Mouse (Mus musculus): ENCODE measurements around the gene Hecw2. TPM values are rescaled to one million over a fixed set of nuclear protein-coding genes. Genes with fewer than 3 reads are reported as not detected.
A peak's percentile ranks its signal among the peaks of the same experiment; 100 is the strongest.

Gene Hecw2
- total RNA-seq (2015): 0.05 TPM in 1 of 2 replicates, not detected in the other
- not detected in 2 replicates for total RNA-seq (2017)

DNA sequence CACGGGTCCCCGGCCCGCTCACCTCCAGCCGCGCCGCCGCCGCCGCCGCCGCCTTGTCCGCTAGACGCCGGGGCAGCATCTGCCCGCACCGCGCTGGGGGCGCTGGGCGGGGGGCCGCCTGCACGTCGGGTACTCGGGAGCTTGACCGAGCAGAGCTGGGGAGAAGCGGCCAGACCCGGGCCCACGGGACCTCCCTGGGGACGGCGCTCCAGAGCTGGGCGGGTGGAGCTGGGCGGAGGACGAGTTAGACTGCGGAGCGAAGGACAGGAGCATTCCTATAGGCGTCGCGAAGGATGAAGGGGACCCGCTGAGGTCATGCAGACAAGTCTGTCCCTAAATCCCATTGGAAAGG, at the start of gene Hecw2:
Gene Hecw2 (minus strand): TSS at position 215 of the 352 bp plus-strand sequence.
- ATAC-seq (replicated peaks; ENCODE audit: poor library complexity): no peak

DNA sequence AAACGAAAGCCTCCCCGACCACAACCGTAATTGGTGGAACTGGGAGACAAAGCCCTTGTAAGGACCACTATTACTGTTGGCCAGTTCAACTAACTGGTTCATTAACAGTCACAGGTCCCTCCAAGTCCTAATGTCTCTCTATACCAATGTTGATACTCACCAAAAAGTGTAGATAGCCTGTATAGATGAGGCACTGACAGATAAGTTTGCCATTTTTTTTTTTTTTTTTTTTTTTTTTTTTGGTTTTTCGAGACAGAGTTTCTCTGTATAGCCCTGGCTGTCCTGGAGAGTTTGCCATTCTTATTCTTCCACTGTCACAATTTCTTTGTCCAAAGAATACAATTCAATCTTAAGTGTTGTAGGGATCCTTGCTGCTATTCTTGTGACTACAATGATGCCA, 47.8 kb upstream of the Hecw2 start:
- no peak for ATAC-seq (replicated peaks; ENCODE audit: poor library complexity)

DNA sequence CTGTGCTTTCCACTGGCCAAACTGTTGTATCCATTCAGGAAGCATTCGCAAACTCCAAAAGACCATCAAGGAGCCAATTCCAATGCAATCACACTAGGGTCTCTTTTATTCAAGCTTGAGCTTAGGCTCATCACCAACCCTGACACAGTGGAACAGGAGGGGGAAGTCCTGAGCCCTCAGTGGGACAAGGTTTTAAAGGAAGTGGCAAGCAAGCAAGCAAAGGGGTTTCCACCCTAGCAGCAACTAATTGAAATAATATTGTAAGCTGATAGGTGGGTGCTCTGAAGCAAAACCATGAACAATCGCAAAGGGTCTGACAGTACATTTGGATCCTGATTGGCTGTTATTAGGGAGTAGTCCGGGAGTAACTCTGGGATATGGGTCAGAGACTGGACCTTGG, 25.3 kb upstream of the Hecw2 start:
- ATAC-seq (replicated peaks; ENCODE audit: poor library complexity): no peak

DNA sequence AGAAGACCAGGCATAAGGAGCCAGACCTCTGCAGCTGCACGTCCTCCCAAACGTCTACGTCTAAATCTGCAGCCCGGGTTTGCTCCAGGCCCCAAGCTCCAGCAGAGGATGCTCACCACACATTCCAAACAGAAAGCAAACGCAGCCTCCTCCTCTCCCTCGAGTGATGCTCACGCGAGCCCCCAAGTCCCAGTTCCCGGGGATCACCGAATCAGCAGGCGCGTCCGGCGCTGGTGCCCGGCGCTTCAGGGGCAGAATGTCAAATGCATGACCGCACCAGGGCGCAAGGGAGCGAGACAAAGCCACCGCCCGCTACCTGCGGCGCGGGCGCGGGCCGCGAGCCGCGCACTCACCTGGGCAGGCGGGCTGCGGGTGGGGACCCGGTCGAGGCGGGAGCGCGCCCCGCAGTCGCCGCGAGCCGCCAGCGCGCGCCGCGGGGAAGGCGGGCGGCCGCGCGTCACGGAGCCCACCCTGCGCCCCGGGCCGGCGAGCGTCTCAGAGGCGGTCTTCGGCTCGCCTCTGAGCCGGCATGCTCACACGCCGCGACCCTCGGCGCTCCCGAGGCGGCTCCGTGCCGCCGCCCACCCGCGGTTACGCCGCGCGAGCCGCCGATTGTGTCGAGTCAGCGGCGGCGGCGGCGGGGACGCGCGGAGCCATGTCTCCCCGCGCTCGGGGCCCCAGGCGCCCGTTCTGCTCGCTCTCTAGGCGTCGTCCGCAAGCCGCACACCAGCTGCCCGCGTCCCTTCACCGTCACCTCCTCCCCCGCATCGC, 600 bp downstream of the Hecw2 start:
- ATAC-seq (replicated peaks; ENCODE audit: poor library complexity): peak; percentile 44; the same call in 1 of the 2 replicates

DNA sequence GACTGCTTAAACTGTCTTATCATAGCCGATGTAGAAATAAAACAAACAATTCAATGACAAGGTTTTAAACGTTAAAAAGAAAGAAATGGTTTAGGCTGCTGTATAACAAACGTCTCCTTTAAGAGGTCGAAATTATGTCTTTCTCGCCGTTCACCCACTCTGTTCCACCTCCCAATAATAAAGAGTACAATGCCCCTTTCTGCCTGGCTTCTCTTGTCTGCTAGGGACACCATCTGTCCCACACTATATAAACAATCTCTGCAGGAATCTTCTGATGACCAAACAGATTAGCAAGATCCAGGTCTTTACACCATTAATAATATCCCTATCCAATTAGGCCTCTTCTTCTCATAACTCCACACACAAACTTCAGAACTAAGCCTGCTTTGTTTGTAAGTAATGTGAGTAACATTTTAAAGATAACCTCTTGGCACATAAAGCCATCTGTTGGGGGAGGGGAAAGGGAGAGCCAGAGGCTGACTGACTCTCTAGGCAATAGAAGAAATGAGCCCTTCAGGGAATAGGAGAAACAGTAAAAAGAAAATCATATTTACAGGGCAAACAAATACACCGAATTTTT, 1.7 kb downstream of the Hecw2 start:
- no peak for ATAC-seq (replicated peaks; ENCODE audit: poor library complexity)

DNA sequence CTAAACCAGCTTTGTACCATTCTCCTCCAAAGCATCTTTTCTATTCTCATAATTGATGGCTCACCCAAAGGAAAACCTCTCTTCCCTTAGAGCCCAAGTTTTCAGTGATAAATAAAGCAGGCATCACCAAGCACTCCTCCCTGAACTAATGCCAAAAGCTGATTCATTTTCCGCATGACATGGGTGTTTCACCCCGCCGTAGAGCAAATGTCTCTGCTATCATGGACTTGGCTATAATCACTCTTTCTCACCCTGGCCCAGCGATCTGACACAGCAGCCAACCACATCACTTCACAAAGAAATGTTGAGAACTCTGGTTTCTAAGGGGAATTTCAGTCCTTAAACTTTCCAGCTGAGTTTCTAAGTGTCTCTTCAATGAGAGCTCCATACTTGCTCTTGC, 7.4 kb downstream of the Hecw2 start:
- no peak for ATAC-seq (replicated peaks; ENCODE audit: poor library complexity)

DNA sequence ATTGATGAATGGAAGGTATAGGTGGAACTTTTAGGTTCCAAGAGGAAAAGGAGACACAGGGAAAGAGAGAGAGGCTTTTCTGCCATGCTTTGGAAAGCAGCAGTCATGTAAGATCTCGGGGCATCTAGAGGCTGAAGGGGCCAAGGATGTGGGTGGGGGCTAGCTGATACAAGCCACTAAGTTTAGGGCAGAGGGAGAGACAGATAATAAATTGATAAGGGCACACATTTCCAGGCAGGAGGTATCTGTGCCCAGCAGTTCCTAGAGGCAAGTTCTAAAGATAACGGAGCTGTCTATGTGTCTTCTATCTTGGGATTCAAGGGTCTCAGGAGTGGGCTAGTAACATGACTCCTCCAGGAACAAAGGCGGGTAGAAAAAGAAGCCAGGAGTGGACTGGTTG, 8.6 kb downstream of the Hecw2 start:
- ATAC-seq (replicated peaks; ENCODE audit: poor library complexity): no peak

DNA sequence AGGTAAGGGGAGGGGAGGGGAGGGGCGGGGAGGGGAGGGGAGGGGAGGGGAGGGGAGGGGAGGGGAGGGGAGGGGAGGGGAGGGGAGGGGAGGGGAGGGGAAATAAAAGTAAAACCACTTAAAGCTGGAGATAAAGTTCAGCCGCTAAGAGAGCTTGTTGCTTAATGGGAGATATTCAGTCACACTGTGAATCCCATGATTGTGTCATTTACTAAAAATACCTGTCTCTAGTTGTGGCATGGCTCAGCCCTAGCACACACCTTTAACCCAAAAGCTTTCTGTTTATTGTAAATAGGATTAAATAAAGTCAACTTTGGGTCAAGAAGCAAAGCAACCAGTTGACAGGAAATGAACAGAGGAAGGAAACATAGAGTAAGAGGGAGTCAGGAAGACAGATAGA, 14.3 kb downstream of the Hecw2 start:
- no peak for ATAC-seq (replicated peaks; ENCODE audit: poor library complexity)

DNA sequence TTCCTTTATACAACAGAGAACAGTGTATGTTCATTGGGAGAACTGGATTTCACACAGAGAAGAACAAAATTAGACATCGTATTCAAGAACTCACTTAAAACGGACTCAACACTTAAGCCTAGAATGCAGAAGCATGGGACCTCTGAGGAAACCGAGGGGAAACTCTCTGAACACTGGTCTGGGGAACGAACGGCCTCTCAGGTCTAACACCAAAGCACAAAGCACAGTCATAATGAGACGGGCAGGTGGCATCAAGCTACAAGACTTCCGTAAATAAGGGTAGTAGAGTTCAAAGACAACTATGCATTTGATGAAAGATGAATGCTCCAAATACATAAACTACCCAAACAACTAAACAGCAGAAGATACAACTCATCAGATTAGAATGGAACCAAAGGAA, 15.8 kb downstream of the Hecw2 start:
- no peak for ATAC-seq (replicated peaks; ENCODE audit: poor library complexity)

DNA sequence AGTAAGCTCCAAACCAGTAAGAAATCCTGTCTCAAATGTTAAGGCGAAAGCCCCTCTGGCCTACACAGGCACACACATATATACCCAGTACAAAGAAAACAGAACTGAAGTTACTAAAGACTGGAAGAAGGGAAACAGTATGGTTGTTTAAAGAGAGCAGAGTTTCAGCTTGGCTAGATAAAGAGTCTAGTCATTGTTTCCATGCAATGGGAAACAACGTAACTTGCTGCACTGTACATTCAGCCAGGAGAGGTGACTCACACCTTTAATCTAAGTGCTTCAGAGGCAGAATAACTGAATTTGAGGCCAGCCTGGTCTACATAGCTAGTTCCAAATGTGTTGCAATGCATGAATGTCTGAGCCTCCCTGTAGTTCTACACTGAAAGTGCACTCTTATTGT, 18.4 kb downstream of the Hecw2 start:
- ATAC-seq (replicated peaks; ENCODE audit: poor library complexity): no peak

DNA sequence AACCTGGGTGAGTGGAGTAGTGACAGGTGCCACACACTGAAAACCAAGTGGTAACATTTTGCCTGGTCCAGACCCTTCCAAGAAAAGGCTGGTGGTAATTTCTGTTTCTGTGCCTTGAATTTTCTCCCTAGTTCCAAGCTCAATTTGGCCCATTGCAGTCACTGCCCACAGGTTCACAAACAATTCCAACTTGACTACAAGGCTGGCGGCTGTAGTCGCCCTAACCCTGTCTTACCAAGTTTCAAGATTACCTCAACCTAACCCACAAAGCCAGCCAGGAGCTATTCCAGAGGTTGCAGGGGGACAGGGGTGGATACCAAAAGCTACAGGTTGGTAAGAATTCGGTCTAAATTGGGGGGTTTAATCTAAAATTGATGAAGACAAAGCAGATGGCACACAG, 27.0 kb downstream of the Hecw2 start:
- no peak for ATAC-seq (replicated peaks; ENCODE audit: poor library complexity)

DNA sequence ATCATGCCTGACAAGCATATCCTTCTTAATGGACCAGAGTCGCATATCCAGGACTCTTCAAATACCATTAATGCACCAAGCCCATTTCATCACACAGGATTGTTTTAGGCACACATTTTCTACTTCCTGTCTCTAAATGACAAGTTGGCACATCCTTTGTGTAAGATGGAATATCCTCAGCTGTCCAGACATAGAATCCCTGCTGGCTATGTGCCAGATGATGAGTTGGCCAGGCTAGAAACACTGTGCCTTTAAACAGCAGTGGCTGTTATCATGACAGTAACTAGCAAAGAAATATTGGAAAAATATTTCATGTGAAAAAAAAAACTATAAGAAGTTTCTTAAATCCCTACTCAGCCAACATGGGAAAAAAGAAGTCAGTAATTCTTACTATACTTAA, 35.4 kb downstream of the Hecw2 start:
- no peak for ATAC-seq (replicated peaks; ENCODE audit: poor library complexity)

DNA sequence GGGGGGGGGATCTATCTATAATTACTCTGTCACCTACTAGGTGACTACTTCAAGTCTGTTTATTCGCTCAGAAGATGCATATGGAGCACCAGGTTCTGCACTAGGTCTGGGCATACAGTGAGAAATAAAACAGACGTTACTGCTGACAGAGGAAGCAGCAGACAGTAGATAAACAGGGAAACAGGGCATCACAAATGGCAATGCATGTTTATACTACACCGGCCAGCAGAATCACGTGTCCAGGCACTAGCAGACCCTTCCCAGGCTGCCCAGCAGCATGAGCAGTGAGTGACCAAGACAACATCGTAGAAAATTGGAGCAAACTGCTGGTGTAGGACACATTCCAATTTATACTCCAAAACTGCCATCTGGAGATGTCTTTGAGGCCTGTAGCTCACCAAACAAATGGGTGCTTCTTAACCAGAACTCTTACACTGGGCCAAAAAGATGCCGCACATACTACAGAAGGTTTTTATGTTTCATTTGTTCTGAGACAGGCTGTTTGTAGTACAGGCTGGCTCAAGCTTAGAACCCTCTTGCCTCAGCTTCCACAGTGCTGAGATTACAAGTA, 41.7 kb downstream of the Hecw2 start:
- no peak for ATAC-seq (replicated peaks; ENCODE audit: poor library complexity)

DNA sequence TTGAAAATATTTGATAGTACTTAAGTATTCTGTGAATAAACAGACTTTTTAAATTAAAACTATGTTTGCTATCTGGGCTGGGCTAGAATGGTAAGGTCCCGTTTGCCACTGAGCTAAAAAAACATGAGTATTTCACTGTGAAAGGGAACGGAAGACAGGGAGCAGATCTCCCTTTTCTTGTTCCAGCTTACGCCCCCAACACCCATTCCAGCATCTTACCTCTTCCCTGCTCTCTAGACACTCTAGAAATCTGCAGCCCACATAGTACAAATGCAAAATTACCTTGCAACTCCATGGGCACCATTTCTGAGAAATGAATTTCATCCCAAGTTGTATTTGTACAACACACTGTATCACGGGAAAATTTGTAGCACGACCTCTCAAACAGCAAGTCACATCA, 49.9 kb downstream of the Hecw2 start:
- ATAC-seq (replicated peaks; ENCODE audit: poor library complexity): no peak

DNA sequence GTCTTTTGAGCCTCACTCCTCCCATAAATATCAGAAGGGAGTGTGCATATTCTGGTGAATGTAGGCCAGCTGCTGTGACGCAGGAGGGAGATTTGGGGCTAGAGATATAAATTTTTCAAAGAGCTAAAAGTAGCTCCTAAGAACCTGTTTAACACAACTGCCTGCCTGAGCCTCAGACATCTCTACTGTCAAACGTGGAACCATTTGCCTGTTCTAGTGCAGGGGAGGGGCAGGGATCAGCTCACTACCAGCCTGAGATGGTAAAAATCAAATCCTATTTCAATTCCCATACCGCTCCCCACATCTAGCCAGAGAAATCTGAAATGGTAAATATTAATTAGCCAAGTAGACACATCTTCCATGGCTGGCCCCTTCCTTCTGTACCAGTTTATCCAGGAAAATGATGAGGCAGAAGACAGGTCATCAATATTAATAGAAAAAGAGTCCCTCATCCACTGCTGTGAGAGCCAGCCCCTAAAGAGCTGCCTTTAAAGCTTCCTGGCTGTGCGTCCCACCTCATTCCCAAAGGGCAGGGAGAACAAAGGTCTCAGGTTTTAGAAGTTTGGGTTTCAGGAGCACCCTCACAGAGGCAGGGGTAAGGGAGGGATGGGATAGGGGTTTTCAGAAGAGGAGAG, 61.0 kb downstream of the Hecw2 start:
- no peak for ATAC-seq (replicated peaks; ENCODE audit: poor library complexity)

DNA sequence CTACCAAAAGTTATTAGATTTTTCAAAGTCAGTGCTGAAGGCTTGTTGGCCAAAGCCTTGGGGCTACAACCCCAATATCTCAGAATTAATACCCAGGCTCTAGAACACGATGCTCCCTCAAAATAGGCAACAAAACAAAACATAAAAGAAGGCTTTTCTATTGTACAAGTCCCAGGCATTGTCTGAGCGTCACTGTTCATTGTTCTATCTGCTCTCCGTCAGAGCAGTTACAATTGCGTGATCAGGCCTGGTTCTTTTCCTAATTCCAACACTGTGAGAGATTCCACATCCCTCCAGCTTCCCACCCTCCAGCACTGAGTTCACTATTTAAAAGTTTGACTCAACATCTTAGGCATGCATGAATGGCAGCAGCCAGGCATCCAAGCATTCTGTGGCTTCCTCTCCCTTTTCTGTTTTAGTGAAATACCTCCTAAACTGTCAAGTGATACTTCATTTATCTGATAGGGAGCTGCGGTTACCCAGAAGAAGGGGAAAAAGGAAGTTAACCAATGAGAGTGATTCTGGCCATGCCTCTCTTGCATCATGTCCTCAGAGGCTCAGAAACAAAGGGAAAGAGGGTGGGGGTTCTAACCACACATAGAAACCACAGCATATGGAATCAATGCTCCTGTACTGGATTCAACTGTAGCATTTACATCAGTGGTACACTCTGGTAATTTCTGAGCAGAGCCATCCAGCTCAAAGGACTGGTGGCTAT, 66.1 kb downstream of the Hecw2 start:
- peak; percentile 97 for ATAC-seq (replicated peaks; ENCODE audit: poor library complexity)

DNA sequence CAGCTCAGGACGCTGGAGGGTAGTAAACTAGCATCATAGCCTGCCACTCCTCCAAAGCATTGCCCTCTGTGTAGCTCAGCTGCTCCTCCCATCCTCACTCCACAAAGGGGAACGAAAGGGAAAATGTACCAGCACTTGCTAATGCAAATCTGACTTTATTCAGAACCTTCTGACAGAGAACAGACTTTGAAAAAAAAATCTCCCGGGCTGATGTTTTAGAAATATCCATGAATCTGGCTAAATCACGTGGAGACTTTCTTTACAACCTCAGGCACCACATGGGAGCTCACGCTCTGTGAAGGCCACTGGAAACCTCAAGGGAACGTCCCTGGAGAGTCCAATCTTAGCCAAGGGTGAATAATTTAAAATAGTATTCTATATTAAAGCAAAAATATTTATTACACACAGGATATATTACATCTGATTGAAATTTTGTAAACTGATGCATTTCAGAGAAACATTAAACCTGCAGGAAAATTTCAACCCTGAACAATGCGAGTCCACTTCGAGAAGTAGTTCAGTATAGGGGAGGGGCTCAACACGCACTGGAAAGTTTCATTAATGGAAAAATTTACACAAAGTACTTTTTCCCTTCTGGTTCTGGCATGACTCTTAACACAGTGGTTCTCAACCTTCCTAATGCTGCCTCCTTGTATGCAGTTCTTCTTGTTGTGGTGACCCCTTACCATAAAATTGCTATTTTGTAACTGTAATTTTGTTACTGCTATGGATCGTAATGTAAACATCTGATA, 67.8 kb downstream of the Hecw2 start:
- ATAC-seq (replicated peaks; ENCODE audit: poor library complexity): no peak

DNA sequence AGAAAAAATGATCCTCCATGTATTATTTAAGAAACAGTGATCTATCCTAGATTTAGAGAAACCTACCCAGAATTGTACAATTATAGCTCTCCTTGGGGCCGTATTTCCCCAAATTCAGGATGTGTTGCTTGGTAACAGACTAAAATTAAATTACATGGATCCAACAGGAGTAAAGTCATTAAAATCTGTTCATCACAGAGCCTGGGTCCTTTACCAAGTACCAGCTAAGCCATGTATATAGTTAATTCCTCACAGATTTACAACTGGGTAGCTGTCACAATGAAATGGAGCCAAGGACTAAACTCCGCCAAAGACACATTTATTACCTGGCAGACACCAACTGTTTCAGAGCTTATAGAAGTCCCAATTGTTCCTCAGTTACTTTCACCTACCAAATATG, 72.4 kb downstream of the Hecw2 start:
- ATAC-seq (replicated peaks; ENCODE audit: poor library complexity): no peak

DNA sequence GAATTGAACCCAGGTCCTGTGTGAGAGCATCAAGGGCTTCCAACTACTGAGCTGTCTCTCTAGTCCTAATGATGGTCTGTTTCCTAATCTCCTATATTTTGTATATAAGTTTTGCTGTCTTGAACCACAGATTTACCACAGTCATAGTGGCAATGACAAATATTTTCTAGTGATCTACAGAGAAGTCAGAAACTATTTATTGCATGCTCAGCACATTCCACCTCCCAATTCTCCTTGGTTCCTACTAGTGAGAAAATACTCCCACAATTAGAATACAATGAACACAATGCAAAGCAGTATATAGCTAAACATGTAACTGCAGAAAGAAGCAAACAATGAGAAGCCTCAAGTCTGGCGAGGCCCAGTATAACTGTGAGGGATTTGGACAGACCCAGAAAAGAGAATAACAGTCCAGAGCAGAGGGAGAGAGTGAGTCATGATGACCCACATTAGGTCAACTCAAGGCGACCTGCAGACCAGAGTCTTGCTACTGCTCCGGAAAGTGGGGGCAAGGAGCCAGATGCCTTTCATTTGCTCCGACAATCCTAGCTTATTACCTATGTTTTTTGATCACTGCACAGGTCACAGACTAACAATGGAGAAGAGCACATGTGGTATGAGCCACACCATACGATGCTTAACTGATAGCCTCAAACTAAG, 73.8 kb downstream of the Hecw2 start:
- ATAC-seq (replicated peaks; ENCODE audit: poor library complexity): no peak

DNA sequence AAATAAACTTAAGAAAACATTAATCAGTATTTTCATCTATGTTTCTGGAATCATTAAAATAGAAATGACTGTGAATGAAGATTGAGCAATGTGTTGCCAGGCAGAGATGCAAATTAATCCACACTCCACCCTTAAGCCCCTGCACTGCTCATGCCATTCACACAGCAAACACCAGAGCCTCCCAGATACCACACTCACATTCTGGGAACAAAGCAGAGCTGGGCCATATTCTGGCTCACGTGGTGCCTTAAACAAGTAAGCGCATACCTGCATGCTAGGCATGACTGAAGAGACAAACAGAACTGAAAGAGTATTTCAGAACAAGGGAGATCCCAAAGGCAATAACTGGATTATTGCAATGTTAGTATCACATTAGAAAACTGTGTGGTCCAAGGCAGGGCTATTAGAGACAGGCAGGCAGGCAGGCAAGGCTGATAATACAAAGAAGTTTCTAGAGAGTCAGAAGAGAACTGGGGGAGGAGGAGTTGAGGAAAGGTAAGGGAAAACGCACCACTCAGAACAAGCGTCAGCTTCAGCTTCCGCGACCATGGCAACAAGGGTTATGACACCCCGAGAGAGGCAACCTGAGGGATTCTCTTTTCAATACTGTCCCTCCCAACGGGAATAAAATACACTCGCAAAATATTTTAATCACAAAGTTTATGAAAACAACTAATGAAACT, 75.2 kb downstream of the Hecw2 start:
- ATAC-seq (replicated peaks; ENCODE audit: poor library complexity): no peak

Measured in megakaryocyte progenitor cell, adult 5-6 weeks (primary cell).